Mouse (Mus musculus): ENCODE data around the gene Tacr1. TPM values are rescaled to one million over a fixed set of nuclear protein-coding genes. Genes with fewer than 3 reads are reported as not detected.

The Tacr1 gene
- polyA plus RNA-seq, 1 experiment from 2014 or later: 0.87 TPM

DNA sequence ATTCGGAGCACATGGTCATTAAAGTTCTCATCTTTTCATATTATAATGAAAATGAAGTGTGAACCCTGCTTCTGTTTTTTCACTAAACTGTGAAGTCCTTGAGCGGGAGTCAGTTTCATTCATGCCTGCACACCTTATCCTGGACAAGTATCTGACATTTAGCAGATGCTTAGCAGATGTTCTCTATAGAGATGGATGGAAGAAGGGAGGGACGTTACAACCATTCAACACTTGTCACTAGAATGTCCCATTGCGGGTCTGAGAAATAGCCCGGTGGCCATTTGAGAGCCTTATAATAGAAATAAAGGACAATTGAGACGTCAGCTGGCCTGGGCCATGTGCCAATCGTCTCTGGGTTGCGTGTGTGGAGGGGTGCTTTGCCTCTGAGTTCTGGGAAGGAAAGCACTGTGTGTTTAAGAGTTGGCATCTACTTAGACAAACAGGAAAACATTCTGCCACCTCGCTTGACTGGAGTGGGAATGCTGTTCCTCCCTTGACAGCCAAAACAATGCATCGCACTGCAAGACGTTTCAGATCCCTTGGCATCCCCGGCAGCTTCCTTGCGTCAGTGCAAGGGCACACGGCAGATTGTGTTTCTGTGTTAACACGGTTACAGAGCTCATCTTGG, 56.7 kb downstream of the Tacr1 start:
- Histone ChIP-seq H3K4me1 (replicated peaks; ENCODE audit: control insufficient read depth, insufficient read depth, low read length) (no peaks in the 10 kb centered on the region), H3K9ac (ENCODE audit: low read depth, low read length) (no peak overlapping the region), H3K36me3 (ENCODE audit: control insufficient read depth, insufficient read depth) (no peaks in the 10 kb centered on the region), H3K27ac (ENCODE audit: low read depth, low read length) (no peak overlapping the region), H3K4me3 (ENCODE audit: low read depth, low read length) (no peak overlapping the region), H3K9me3 (ENCODE audit: control insufficient read depth) (no peaks in the 10 kb centered on the region), H3K4me2 (replicated peaks; ENCODE audit: low read depth) (no peak overlapping the region), H3K27me3 (replicated peaks; ENCODE audit: control insufficient read depth, insufficient read depth, low read length) (no peaks in the 10 kb centered on the region)
- no peak for ATAC-seq
- TF ChIP-seq CTCF (IDR thresholded peaks at IDR 0.05; ENCODE audit: low read depth): no peak
- WGBS: 72% methylated on average over 15 of the region's 15 CpGs

DNA sequence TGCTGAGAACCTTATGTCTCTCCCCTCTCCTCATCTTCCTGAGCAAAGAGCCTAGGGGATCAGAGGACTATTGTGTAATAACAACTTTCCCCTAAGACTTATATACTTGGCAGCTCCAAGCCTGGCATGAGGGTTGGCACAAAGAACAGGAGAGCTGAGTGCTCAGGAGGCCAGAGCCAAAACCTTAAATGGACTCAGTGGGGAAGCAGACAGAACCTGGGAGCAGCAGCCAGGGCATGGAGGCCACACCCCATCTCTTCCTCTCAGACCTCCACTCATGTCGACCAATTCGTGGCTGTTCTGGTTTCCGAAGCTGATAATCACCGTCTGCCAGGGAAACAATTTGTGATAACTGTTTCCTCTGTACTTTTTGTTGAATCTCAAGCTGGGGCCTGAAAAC, 61.0 kb downstream of the Tacr1 start:
- Histone ChIP-seq H3K4me3 (ENCODE audit: low read depth, low read length) (no peak overlapping the region), H3K27ac (ENCODE audit: low read depth, low read length) (no peak overlapping the region), H3K4me2 (replicated peaks; ENCODE audit: low read depth) (no peak overlapping the region), H3K36me3 (ENCODE audit: control insufficient read depth, insufficient read depth) (no peaks in the 10 kb centered on the region), H3K9me3 (ENCODE audit: control insufficient read depth) (no peaks in the 10 kb centered on the region), H3K27me3 (replicated peaks; ENCODE audit: control insufficient read depth, insufficient read depth, low read length) (no peaks in the 10 kb centered on the region), H3K9ac (ENCODE audit: low read depth, low read length) (no peak overlapping the region), H3K4me1 (replicated peaks; ENCODE audit: control insufficient read depth, insufficient read depth, low read length) (no peaks in the 10 kb centered on the region)
- TF ChIP-seq CTCF (IDR thresholded peaks at IDR 0.05; ENCODE audit: low read depth): no peak
- no peak for ATAC-seq
- 35% methylated on average over 4 of the region's 4 CpGs for WGBS

DNA sequence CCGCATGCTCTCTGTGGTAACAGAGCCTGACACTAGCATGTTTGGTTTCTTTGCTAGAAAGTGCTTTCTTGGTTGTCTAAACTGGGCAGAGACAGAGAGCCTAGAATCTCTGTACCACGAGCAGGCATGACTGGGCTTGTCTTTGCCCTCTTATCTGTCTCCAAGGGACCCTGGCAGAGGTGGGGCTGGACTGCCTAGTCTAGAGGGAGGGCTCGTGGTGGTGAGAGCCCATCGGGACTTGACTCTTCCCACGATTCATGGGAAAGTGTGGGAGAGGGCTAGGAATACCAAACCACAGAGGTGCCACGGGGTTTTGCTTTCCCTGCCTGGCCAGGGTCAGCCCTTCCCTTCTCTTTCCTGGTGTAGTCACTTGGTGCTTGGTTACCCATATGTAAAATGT, 72.3 kb downstream of the Tacr1 start:
- ATAC-seq: no peak
- 66% methylated on average over 6 of the region's 6 CpGs for WGBS

DNA sequence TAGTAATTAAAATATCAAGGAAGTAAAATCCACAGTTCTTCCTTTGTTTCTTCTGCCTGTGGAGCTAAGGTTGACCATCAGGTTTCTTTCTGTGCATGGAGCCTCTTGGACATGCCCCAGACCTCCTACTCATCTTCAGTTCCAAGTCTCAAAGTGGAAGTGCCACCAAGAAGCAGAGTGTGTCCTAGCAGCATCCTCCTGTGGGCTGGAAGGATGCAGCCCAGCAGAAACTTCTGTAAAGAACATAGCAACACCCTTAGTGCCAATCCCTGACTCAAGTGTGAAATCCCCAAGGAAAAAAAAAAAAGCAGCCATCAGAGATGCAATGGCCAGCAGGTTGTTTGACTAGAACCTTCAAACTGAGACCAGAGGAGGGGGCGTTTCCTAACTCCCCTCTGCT, 81.7 kb downstream of the Tacr1 start:
- Histone ChIP-seq H3K27me3 (replicated peaks; ENCODE audit: control insufficient read depth, insufficient read depth, low read length) (no peaks in the 10 kb centered on the region), H3K27ac (ENCODE audit: low read depth, low read length) (no peak overlapping the region), H3K9ac (ENCODE audit: low read depth, low read length) (no peak overlapping the region), H3K4me3 (ENCODE audit: low read depth, low read length) (no peak overlapping the region), H3K4me1 (replicated peaks; ENCODE audit: control insufficient read depth, insufficient read depth, low read length) (no peaks in the 10 kb centered on the region), H3K4me2 (replicated peaks; ENCODE audit: low read depth) (no peak overlapping the region), H3K9me3 (ENCODE audit: control insufficient read depth) (no peaks in the 10 kb centered on the region), H3K36me3 (ENCODE audit: control insufficient read depth, insufficient read depth) (no peaks in the 10 kb centered on the region)
- WGBS: 91% methylated on average over 1 of the region's 1 CpGs
- TF ChIP-seq CTCF (IDR thresholded peaks at IDR 0.05; ENCODE audit: low read depth): no peak
- no peak for ATAC-seq

More for the DNA sequence above, 72.3 kb downstream of the Tacr1 start:
- Histone ChIP-seq H3K4me1 (replicated peaks; ENCODE audit: control insufficient read depth, insufficient read depth, low read length) (no peaks in the 10 kb centered on the region), H3K36me3 (ENCODE audit: control insufficient read depth, insufficient read depth) (no peaks in the 10 kb centered on the region), H3K27ac (ENCODE audit: low read depth, low read length) (no peak overlapping the region), H3K27me3 (replicated peaks; ENCODE audit: control insufficient read depth, insufficient read depth, low read length) (no peaks in the 10 kb centered on the region), H3K9ac (ENCODE audit: low read depth, low read length) (no peak overlapping the region), H3K4me2 (replicated peaks; ENCODE audit: low read depth) (no peak overlapping the region), H3K9me3 (ENCODE audit: control insufficient read depth) (no peaks in the 10 kb centered on the region), H3K4me3 (ENCODE audit: low read depth, low read length) (no peak overlapping the region)
- no peak for TF ChIP-seq CTCF (IDR thresholded peaks at IDR 0.05; ENCODE audit: low read depth)

GRCm38 (mm10) chr6:82494481-82494880, 92.3 kb downstream of the Tacr1 start:
- no peaks in the 10 kb centered on the region for H3K36me3 ChIP-seq (ENCODE audit: control insufficient read depth, insufficient read depth)
- no peak overlapping the region for H3K4me3 ChIP-seq (ENCODE audit: low read depth, low read length)
- no peak for ATAC-seq
- no peaks in the 10 kb centered on the region for H3K27me3 ChIP-seq (replicated peaks; ENCODE audit: control insufficient read depth, insufficient read depth, low read length)
- H3K4me1 ChIP-seq (replicated peaks; ENCODE audit: control insufficient read depth, insufficient read depth, low read length): no peaks in the 10 kb centered on the region
- H3K4me2 ChIP-seq (replicated peaks; ENCODE audit: low read depth): no peak overlapping the region
- H3K27ac ChIP-seq (ENCODE audit: low read depth, low read length): no peak overlapping the region
- WGBS: 52% methylated on average over 6 of the region's 6 CpGs
- no peak for TF ChIP-seq CTCF (IDR thresholded peaks at IDR 0.05; ENCODE audit: low read depth)
- no peak overlapping the region for H3K9ac ChIP-seq (ENCODE audit: low read depth, low read length)
- H3K9me3 ChIP-seq (ENCODE audit: control insufficient read depth): no peaks in the 10 kb centered on the region

- Histone ChIP-seq H3K36me3 (ENCODE audit: control insufficient read depth, insufficient read depth) (no peaks in the 10 kb centered on the region), H3K9me3 (ENCODE audit: control insufficient read depth) (no peaks in the 10 kb centered on the region), H3K9ac (ENCODE audit: low read depth, low read length) (no peak overlapping the region), H3K4me3 (ENCODE audit: low read depth, low read length) (no peak overlapping the region), H3K4me2 (replicated peaks; ENCODE audit: low read depth) (no peak overlapping the region), H3K4me1 (replicated peaks; ENCODE audit: control insufficient read depth, insufficient read depth, low read length) (no peaks in the 10 kb centered on the region), H3K27ac (ENCODE audit: low read depth, low read length) (no peak overlapping the region), H3K27me3 (replicated peaks; ENCODE audit: control insufficient read depth, insufficient read depth, low read length) (no peaks in the 10 kb centered on the region)
- TF ChIP-seq CTCF (IDR thresholded peaks at IDR 0.05; ENCODE audit: low read depth): no peak
- ATAC-seq: no peak
- WGBS: 60% methylated on average over 7 of the region's 7 CpGs
These were observed 108.8 kb downstream of the Tacr1 start for GRCm38 (mm10) chr6:82510843-82511416.
